Mouse (Mus musculus) granulocyte monocyte progenitor cell, adult 5-6 weeks (primary cell): ENCODE measurements around the gene Syn3. TPM values are rescaled to one million over a fixed set of nuclear protein-coding genes. Genes with fewer than 3 reads are reported as not detected.

Experiments used
- ATAC-seq: replicated peaks from 2 replicates; pipeline ENCODE4 v1.8.0; 2016; ENCODE audit warnings: mild to moderate bottlenecking, moderate TSS enrichment, inconsistent platforms; ENCODE audit not compliant: poor library complexity, severe bottlenecking
- total RNA-seq, 2 experiments: library from RNA; stranded (forward) in 1 of 2; stranded (reverse) in 1 of 2; fragments of 200-712, 200-1000 nt in 1 of 2; fragments of >200 nt in 1 of 2; fragmentation: Nextera tagmentation in 1 of 2; gene quantifications; 2 replicates each; pipeline ENCODE4 v1.2.3; 2014 to 2017

Gene Syn3
- total RNA-seq, 2 experiments from 2014 or later, result 0.15 to 0.31 TPM

DNA sequence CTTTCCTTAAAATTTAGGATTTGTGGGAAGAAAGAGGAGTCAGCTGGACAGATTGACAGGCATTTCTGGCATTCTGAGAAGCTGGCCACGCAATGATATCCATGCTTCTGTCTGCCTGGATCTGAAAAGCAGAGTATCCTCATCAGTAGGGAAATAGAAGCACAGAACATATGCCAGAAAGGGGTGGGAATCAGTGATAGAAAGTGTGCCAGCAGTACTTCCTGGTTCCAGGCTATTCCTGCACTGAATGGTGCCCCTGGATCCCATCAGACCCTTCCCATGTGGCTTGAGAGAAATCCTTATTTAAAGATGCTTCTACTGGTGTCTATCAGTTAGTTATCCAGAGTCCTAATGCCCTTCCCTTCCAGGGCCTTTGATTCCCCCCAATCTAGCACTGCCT is 249.4 kb downstream of the Syn3 start:
- no peak for ATAC-seq

GRCm38 (mm10) chr10:86248807-86249206 is 249.9 kb downstream of the Syn3 start:
- no peak for ATAC-seq

DNA sequence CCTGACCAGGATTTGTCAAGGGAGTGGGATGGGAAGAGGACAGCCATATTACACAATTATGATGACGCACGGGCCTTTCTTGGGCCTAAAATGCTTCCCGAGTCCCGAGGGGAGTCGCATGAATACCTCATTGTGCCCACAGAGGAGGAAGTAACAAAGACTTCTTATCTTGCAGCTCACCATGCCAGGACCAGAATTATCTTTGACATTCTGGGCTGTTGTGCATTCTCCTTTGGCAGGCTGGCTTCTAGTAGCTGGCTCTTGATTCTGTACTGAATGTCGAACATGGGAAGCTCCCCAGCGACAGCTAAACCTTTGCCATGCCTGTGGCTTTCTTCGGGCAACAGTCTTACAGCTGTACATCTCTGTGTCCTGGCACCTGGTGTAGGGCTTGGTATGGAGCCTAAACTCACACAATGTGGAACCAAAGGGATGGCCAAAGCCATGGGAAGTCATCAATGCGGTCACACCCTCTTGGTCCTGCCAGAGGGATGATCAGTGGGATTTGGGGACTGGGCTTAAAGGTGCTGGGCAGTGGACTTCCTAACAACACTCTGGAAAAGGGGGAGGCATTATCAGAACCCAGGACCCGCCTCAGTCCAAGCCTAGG is 250.5 kb downstream of the Syn3 start:
- no peak for ATAC-seq

- no peak for ATAC-seq
These were observed 253.3 kb downstream of the Syn3 start for GRCm38 (mm10) chr10:86245396-86245795.

- no peak for ATAC-seq
These were observed 255.2 kb downstream of the Syn3 start for GRCm38 (mm10) chr10:86243525-86243924.

DNA sequence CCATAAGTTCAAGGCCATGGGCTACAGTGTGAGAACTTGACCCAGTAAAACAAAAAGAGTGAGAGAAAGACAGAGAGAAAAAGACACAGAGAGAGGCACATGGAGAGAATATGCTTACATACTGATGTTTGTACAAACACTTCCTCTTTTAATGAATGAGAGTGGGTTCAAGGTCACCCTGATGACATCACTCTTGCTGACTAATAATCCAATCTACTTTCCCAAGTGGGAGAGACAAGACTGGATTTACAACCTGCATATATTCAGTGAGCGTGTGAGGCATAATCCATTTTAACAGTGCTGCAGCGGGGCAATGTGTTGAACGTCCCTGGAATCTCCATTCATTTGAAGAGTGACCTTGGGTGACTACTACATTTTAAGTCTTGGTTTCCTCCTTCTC is 256.0 kb downstream of the Syn3 start:
- no peak for ATAC-seq

- no peak for ATAC-seq
These were observed 268.7 kb downstream of the Syn3 start for GRCm38 (mm10) chr10:86230006-86230405.

- no peak for ATAC-seq
These were observed 273.2 kb downstream of the Syn3 start for GRCm38 (mm10) chr10:86225480-86225879.

- ATAC-seq, result no peak
These were observed 279.7 kb downstream of the Syn3 start for GRCm38 (mm10) chr10:86218984-86219383.

DNA sequence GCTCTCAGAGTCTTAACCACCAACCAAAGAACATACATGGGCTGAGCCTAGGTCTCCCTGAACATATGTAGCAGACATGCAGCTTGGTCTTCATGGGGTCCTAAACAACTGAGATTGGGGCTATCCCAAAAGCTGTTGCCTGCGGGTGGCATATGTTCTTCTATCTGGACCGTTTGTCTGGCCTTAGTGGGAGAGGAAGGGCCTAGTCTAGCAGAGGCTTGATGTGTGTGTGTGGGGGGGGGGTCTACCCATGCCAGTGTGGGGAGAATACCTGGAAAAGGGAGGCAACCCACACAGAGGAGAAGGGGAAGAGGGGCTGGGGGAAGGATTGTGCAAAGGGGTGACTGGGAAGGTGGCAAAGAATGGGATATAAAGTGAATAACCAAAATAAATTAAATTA is 281.9 kb downstream of the Syn3 start:
- no peak for ATAC-seq

- ATAC-seq, result no peak
These were observed 286.6 kb downstream of the Syn3 start for GRCm38 (mm10) chr10:86212062-86212461.

DNA sequence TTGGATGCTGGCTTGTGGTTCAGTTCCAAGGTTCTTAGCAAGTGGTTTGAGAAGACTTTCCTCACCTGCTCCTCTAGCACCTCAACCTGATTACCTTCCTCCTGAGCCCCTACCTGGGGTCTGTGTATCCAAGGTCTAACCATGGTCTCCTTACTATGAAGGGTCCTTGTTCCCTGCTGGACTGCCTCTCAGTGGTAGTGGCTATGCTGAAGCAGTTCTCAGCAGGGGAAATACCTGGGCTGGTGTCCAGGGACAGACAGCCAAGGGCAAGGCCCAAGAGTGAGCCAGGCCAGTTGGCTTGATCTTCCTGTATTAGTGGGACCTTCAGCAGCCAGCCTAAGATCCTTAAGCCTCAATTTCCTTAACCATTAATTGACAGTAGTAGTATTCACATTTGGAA is 294.8 kb downstream of the Syn3 start:
- no peak for ATAC-seq

- no peak for ATAC-seq
These were observed 295.5 kb downstream of the Syn3 start for GRCm38 (mm10) chr10:86203175-86203574.

DNA sequence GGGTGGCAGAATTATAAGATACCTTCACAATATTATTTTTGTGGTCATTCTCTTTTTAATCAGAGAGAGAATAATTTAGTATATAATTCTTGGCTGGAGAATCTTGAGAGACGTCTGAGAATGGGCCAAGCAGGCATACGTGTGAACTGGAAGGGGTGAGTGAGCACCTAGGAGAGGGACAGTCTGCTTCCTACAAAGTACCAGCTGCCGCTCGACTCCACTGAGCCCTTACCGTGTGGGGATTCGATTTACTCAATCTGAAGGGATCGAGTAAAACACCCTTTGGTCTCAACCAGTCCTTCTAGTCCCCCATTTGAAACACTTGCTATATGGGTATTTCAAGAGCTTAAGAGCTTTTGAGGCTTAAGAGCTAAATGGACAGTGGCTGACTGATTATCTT is 296.9 kb downstream of the Syn3 start:
- no peak for ATAC-seq

- no peak for ATAC-seq
These were observed 297.7 kb downstream of the Syn3 start for GRCm38 (mm10) chr10:86201006-86201405.

DNA sequence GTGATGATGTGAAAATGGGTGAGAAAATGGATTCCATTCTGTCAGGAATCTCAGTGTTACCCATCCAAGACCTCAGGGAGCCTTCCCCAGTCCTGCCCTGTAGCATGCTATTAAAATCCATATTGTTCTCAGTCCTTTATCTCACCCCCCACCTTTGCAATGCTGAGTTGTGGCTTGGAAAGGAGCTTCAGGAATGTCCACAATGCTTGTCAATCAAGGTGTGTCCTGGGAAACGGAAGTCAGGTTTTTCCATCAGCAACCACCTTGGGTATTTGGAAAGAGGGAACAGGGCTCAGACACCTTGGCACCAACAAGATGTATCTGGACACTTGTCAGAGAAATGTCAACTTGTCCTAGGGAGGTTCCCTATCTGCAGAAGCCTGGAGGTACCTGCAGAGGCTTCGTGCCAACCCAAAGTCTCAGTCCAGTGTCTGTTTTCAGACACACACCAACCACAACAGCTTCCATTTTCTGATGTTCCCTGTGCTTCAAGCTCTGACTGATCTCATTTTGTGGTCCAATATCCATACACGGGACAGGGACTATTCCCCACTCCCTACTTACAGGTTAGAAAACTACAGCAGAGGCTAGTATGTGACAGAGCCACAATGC is 302.2 kb downstream of the Syn3 start:
- no peak for ATAC-seq

DNA sequence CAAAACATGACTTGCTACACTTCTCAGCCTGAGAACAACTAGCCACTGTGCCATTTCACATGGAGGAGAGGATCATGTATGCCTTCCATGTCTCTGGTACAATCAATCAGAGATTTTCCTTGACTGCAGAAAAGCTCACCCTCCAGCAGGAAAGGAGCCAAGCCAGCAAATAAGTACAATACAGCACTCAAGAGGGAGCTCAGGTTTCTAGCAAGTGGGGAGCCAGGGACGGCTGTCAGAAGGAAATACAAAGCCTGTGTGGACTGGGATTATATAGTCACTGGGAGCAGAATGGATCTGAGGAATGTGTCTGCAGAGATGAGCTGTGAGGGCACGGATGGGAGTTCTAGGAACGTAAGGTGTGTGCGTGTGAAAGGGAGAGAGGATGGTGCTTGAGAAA is 304.0 kb downstream of the Syn3 start:
- ATAC-seq, result no peak

- no peak for ATAC-seq
These were observed 304.7 kb downstream of the Syn3 start for GRCm38 (mm10) chr10:86193863-86194434.

GRCm38 (mm10) chr10:86188614-86189013 is 310.1 kb downstream of the Syn3 start:
- ATAC-seq, result no peak

DNA sequence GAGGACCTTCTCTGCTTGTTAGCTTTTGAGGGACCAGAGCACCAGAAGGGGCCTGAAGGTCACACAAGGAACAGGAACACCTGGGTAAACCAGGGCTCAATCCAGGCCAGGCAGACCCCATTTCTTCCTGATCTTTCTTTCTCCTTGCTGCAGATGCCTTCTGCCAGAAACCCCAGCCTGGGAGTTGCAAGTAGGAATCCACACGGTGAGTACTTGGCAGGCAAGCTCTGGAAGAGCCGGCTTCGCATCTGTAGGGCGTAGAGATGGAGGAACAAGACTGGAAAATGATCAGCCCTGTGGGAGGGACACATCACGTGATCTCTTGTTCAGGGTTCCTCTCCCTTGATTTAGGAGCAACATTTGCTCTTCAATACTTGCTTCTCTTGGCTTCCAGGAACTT is 310.8 kb downstream of the Syn3 start:
- no peak for ATAC-seq

DNA sequence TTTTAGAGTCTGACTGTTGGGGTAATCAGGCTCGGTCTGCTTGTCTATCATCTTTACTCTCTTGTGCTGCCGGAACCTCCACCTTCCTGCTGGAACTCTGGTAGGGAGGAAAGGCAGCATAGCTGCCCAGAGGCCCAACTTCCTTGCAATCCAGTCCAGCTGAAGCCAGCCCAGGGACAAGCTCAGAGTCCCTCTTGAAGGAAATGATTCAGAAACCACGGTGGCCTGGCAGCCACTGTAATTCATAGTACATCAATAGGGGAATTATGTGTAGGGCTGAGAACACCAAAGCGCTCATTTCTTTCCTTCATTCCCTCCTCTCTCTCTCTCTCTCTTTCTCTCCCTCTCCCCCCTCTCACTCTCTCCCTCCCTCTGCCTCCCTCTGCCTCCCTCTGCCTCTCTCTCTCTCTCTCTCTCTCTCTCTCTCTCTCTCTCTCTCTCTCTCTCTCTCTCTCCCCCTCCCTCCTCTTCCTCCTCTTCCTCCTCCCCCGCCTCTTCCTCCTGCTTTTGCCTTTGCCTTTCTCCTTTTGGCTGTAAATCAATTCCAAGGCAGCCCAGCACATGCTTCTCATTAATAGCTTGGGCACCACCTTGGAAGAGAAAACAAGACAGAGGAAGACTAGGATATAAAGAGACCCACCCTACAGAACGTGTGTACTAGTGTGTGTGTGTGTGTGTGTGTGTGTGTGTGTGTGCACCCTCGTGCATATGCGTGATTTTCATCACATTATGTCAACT is 315.4 kb downstream of the Syn3 start:
- no peak for ATAC-seq
